Mouse (Mus musculus) bone marrow macrophage, adult 2 months (primary cell): ENCODE measurements around the gene 2700081O15Rik.
"Not testable (repeated sequence)": the region's sequence is repeated elsewhere in the genome, so short reads cannot be mapped to it uniquely, and the experiment has no call there.

Experiments
- CTCF ChIP-seq: IDR thresholded peaks from 2 replicates; pipeline ENCODE4 v1.5.1; 2012; ENCODE audit warnings: low read depth, mild to moderate bottlenecking, low read length, moderate library complexity
- POLR2A ChIP-seq: IDR thresholded peaks from 2 replicates; pipeline ENCODE4 v1.6.1; 2012; ENCODE audit warnings: mild to moderate bottlenecking, low read depth, low read length, borderline replicate concordance

GRCm38 (mm10) chr19:7396867-7397826 lies 20.3 kb upstream of the 2700081O15Rik start:
- not testable (repeated sequence) for TF ChIP-seq CTCF, POLR2A
